Mouse (Mus musculus): ENCODE results near the gene Ccdc84.
A peak's percentile ranks its signal among the peaks of the same experiment; 100 is the strongest.
"Not testable (repeated sequence)": the region's sequence is repeated elsewhere in the genome, so short reads cannot be mapped to it uniquely, and the experiment has no call there.

Gene Ccdc84

DNA sequence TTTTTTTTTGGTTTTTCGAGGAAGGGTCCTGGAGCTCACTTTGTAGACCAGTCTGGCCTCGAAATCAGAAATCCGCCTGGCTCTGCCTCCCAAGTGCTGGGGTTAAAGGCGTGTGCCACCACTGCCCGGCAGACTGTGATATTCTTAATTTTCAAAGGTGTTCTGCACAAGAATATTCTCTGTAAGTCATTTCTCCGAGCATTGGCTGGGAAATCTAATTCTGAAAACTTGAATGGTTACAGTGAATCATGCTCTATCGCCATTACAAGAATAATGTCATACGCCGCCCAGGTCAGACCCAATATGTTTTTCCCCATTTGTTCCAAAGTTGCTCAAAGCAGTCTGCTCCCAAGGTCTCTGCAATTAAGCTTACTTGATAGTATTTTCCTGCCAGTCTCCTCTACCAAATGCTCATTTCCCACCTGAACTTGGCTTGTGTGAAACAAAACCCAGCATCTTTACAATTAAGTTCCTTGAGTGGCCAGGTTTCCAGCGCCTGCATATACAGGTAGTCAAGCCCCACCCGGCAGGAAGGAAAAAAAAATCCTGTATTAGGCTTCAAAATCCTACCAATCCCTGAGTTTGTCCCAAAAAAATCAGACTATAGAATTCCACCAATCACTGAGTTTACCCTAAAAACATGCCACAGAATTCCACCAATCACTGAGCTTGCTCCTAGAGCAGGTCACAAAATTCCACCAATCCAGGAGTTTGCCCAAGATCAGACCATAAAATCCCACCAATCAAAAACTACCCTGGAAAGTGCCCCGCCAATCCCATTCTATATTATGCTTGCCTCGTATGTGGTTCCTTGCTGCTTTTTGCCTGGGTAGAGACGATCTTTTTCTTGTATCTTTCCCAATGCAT is at the start of gene Ccdc84:
TSS of gene Ccdc84 (minus strand) at position 51 of the 867 bp plus-strand sequence.
- no peak for DNase-seq

DNA sequence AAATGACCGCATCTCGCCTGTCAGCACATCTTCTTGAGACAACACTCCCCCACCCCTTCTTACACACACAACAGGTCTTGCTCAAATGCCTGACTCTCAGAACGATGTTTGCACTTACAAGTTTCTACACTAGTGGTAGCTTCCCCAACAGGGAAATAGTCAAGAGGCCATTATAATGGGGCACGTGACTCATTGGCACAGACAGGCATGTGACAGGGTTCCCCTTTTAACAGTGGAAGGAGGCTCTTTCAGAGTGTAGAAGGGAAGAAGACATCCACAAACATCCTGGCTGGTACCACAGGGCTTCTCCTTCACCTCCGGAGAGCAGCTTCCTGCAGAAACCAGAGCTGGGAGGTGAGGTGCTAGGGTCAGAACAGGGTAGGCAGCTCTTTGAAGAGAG is 43.6 kb upstream of the Ccdc84 start:
- DNase-seq, result peak; percentile 31

DNA sequence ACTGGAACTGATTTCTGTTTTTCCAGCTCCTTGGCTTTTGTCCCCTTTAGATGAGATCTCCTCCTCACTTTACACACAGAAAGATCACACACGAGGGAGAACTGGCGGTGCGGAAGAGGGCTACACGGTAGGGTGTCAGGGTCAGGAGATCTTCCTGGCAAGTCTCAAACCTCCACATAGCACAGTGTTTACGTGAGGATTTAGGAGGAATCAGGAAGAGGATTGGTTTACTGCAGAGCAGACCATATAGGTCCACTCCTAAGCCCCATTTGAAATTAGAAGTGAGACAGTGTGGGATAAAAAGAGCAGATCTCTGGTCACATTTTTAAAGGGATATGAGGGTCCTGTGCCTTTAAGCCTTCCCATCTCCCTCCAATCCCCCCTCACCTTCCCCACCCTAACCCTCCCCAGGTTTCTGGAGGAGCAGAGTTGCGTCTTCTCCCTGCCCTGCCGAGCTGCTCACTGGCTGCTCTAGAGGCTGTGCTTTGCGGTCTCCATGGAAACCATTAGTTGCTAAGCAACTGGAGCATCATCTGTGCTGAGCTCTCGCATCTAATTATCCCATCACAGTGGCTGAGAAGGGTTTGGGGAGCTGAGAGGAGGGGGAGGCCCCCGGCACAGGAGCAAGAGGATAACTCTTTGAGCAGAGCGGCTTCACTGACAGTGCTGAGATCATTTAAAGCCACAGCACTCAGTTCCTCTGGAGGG is 38.8 kb upstream of the Ccdc84 start:
- no peak for DNase-seq

DNA sequence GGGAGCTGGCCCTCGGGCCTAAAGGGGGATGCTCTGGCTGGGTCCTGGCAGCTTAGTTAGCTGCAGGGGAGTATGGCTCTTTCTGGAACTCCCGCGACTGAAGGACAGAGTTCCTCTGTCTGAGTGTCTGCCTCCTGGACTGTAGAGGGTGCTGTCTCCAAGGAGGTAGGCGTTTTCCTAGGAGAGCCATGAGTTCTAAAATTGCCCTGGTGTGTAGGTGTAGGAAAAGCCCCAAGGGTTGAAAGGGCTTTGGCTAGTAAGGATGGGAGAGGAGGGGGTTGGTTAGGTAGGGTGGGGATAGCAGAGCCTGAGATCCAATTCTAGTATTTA is 36.5 kb upstream of the Ccdc84 start, which contains the start of gene Upk2:
TSS of gene Upk2 (minus strand) at position 86 of the 330 bp plus-strand sequence.
- DNase-seq, result no peak

DNA sequence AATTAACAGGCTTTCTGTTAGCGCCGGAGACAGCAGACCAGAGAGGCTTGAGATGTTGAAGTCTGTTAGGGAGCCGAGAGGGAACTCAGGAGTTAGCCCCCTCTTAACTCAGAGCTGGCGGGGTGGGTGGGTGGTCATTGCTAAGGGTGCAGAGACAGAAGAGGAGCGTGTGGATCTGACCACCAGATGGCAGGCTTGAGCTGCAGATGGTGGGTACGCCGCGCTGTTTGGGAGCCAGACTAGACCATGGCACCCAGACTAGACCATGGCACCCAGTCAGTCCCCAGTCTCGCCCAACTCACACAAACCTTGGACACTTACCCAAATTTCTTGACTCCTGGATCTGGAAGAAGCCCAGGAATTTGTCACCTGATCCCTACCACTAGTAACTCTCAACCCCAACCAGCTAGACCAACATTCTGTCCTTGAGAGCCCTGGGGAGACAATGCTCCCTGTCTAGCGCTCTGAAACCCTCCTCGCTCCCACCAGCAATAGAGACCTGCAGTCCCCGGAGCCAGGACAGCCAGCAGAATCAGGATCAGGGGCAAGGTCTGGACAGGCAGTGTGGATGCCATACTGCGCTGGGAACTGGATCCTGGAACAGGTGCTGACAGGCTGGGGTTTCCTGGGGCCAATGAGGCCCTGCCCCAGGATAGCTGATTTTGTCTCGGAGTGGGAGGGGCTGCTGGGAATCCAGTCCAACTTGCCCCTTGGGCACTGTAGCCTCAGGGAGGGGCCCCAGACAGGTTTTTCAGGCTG is 35.9 kb upstream of the Ccdc84 start:
- DNase-seq, result peak; percentile 92

DNA sequence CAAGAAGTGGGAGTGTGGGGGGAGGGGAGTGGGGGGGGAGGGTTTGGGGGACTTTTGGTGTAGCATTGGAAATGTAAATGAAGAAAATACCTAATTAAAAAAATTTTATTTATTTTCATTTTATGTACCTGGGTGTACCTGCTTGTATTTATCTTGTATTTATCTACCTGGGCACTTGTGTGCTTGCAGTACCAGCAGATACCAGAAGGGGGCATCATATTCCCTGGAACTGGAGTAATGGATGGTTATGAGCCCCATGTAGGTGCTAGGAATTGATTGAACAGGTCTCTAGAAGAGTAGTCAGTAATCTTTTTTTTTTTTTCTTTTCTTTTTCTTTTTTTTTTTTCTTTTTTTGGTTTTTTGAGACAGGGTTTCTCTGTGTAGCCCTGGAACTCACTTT is 32.0 kb upstream of the Ccdc84 start:
- DNase-seq, result no peak

DNA sequence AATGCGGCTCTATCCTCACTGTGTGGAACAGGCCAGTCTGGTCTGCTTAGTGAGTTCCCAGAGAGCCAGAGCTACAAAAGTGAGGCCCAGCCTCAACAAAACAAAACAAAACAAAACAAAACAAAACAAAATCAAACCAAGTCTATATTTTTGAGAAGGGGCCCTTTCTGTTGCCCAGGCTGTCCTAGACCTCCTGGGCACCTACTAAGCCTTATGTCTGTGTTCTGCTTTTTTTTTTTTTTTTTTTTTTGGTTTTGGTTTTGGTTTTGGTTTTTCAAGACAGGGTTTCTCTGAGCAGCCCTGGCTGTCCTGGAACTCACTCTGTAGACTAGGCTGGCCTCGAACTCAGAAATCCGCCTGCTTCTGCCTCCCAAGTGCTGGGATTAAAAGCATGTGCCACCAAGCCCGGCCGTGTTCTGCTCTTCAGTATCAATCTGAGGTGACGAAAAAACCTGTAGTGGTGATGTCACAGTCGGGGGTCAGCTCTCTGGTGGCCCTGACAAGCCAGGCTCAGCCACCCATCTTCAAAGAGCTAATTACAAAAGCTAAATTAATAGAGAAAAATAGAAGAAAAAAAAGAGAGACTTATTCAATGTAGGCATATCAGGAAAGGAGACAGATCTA is 26.1 kb upstream of the Ccdc84 start:
- DNase-seq, result not testable (repeated sequence)

DNA sequence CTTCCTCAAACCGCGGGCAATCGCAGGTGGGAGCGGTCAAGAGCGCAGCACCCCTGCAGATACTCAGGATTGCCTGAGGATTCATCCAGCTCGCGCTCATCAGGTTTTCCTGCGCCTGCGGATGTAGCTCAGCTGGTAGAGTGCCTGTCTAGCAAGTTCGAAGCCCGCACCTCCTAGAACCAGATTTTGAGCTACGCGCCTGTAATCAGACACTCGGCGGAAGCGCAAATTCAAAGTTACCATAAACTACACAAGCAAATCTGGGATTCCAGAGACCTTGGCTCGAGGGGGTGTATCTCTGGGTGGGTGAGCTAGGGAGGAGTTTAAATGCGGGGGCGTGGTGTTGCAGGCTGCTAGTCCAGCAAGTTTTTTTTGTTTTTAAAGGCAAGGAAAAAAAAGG is 22.6 kb upstream of the Ccdc84 start, which contains the start of gene Foxr1:
TSS of gene Foxr1 (minus strand) at position 176 of the 400 bp plus-strand sequence.
- no peak for DNase-seq

DNA sequence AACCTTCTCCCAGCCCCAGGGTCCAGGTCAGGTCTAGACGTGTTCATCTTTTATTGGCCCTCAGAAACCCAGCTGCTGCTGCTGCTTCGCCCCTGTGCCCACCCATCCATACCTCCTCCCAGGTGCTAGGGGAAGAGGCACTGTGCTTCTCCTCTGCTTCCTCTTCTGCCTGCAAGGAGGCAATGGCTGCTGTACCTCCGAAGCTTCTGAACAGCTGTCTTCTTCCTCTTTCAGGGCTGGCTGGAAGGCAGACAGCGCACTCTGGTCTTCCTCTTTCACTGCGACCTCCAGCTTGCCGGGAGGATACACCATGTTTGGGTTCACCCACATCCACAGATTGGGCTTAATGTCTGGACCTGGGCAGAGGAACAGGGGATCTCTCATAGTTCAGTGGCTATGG is 17.4 kb upstream of the Ccdc84 start:
- DNase-seq, result no peak

DNA sequence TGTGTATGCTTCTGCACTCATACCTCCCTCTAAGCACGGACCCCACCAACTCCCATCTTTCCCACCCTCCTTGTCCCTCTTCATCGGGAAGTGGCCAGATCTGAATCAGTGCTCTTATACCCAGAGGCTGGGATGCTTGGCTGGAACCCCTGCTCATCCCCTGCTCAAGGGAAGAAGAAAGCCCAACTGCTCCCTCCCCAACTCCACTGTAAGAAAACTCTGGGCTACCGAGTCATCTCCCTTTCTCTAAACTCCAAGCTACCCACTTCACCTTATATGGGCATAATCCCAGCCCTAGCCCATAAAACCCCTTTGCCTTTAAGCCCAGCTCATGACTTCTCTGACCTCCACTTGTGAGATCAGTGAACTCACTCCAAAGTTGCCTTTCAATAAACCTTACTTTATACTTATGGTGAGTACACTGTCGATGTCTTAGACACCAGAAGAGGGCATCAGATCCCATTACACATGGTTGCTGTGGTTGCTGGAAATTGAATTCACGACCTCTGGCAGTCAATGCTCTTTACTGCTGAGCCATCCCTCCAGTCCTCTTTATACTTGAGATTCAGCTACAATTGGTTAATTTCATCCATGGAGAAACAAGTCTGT is 14.3 kb upstream of the Ccdc84 start:
- DNase-seq, result no peak

DNA sequence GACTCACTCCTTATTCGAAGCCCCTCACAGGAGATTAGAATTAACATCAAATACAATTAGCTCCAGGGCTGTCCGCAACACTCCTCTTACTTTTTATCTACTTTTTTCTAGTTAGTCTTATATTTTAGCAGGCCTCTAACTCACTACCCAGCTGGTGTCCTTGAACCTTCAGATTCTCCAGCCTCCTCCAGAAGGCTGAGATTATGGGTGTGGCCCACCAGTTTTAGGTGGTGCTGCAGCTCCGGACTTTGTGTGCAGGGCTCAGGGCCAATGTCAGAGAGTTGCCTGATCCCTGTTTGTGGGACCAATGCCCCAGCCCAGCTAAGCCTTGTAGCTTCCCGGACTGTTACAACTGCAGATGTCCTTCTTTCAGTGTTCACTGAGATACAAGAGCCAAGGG is 5.2 kb upstream of the Ccdc84 start:
- no peak for DNase-seq

DNA sequence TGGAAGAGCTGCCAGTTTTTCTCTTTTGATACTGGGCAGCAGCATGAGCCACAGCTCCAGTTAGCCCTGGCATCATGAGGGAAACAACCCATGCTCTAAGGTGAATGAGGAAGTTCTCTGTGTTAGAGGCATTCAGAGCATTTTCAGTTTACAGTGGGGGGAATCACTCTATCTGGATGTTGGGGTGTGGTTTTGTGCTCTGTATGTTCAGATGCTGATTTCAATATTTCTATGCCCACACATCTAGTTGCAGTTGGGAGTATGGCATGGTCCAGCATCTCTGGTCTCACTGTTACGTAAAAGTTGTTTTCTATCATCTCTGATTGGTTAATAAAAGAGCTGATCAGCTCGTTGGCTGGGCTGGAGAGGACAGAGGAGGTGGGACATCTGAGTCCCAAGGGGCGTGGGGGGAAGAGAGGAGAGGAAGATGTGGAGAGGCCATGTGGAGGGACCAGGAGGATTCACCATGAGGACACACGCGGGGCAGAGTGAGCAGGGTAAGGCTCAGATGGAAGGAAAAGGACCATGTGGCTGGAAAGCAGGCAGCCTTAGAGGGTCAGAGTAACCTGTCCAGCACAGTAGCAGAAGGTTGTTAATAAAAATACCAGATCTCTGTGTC is 2.0 kb upstream of the Ccdc84 start:
- DNase-seq, result no peak

DNA sequence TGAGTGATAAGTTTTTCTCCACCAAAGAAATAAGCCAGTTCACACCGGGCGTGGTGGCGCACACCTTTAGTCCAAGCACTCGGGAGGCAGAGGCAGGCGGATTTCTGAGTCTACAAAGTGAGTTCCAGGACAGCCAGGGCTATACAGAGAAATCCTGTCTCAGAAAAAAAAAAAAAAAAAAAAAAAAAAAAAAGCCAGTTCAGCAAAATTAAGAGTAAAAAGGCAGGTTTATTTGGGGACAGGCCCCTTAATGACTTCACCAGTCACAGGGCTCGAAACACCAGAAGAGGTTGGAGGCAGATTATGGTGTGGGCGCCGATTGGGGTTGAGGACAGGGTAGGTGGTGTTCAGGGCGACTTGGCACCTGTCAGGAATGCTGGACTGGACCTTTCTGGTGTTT is 1.4 kb upstream of the Ccdc84 start:
- not testable (repeated sequence) for DNase-seq

DNA sequence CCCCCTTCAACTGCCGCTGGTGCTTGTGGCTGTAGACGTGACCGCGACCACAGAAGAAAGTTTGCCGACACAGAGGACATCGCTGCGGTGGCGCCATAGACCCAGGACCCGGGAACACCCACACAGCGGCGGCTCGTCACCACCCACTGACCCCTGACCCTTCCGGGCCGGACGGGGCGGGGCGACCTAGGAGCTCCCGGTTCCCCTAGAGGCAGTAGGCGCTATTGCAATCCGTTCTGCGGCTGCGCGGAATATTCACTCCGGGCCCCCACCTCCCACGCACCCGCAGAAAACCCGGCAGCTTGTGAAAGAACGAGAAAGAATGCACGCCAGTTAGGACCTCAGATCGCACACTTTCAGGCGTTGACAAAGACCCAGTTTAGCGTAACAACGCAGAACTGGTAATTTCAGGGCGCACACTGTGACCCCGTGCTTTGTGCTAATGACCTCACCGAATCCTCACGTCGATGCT is 441 bp downstream of the Ccdc84 start:
- DNase-seq, result peak; percentile 98

DNA sequence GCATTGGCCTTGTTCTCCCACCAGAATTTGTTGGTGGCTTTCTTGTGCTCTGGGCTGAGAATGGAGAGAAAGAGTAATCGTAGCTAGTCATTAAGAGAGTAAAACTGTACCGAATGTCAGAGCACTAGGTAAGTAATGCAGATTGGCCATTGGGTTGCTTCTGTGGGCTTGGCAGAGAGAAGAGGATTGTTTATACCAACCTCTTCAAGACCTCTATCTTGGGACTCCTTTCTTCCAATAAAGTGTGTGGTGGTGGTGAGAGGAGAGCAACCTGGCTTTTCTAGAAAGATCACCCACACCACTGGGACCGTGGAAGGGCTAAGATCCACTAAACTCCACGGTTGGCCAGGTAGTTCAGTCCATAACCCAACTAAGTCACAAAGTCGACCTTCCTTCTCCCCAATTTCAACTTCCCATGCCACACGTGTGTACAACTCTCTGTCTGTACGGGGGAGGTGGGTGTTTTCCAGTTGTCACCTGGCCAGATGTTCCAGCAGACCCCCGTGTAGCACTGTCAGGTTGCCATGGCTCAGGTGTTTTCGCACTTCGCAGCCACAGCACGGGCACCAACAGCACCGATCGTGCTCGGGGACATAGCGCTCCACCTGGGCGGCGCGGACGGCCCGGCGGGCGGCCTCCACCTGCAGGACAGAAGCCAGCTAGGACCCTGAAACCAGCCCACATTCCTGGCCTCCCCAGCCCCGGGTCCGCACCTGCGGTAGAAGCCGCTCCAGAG is 1.0 kb downstream of the Ccdc84 start:
- DNase-seq, result no peak

DNA sequence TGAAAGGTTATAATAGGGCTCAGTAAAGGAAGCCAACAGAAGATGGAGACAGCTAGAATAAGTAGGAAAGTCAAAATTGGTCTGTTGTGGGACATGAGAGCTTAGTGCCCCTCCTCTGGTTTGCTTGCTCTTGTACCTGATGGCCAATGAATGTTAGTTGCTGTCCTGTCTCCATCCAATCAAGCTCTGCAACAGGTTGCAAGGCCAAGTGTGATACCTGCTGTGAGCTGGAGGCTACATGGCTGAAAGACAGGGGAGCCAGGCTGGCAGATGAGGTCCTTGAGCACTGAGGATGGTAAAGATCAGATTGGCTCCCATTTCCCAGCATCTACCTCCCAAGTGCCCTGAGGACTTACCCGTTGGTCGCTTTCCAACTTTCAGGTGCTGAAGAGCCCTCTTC is 5.6 kb downstream of the Ccdc84 start:
- no peak for DNase-seq

DNA sequence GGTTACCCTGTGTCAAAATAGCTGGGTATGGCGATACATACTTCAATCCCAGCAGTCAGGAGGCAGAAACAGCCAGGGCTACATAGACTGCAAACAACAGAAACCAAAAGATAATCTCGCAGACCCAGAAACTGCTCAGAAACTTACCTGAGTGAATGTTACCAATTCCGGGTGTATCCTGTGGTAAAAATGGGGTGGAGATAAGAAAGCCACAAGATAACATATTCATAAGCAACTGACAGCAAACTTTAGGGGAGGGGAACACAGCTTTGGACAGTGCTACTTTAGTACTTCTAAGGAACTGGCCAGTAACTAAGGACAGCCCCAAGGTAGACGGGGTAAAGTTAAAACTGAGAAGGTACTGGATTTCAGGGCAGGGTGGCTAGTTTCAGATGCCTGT is 6.1 kb downstream of the Ccdc84 start:
- DNase-seq, result no peak

DNA sequence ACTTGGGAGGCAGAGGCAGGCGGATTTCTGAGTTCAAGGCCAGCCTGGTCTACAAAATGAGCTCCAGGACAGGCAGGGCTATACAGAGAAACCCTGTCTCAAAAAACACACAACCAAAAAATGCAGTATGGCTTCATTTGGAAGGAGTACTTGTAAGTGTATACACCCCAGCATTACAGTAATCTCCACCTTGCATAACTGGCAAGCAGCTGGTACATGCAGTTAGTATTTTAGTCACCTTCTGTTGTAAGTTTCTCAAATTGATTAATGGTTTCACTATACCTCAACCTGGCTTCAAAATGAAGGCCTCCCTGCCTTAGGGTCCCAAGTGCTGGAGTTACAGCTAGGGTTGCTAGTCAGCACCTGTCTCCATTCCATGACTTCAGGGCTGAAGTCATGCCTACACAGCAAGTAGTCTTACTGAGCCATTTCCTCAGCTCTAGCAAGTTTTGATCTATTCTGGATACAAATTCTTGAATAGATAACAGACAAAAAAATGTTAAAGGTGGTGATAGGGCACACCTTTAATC is 6.7 kb downstream of the Ccdc84 start:
- no peak for DNase-seq

DNA sequence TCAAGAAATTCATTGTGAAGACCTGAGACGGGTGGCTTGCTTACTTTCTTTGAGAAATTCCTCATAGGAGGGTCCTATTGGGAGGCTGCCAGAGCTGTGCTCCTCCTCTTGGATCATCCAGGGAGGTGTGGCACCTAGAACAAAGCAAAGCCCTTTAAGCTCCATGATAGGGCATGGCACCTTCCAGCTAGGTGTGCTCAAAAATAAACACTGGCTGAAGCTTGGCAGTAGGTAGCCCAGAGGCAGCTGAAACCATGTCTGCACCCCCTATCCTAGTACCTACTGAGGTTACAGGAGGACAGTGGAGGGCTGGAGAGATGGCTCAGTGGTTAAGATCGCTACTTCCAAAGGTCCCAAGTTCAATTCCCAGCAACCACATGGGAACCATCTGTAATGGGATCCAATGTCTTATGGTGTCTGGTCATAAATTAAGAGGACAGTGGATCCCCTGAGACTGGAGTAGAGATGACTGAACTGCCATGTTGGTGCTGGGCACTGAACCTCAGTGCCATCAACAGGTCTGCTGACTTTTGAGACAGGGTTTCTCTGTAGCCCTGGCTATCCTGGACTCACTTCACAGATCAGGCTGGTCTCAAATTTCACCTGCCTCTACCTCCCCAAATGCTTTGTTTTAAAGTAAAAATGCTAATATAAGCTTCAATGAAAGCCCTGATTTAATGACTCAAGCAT is 7.6 kb downstream of the Ccdc84 start:
- no peak for DNase-seq

DNA sequence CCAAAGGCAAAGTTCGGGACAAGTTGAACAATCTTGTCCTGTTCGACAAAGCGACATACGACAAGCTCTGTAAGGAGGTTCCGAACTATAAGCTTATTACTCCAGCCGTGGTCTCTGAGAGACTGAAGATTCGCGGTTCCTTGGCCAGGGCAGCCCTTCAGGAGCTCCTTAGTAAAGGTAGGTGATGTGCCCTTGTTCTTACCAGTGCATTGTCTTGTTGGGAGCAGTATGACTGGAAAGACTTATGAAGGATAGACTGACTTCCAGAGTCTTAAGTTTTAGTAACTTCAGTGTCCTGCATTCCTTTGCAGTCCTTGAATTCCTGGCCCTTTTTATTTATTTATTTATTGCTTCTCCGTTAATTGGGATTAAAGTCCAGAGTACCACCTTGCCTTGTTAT is 9.7 kb downstream of the Ccdc84 start:
- DNase-seq, result not testable (repeated sequence)
